Mouse (Mus musculus) midbrain, embryonic 13.5 days (tissue): Measurements from ENCODE around the gene Ccr4. TPM values are rescaled to one million over a fixed set of nuclear protein-coding genes. Genes with fewer than 3 reads are reported as not detected.

Experiments
- ATAC-seq: fragments of 200-750 bp; cut with Nextera tagmentation; 2 replicates; pipeline ENCODE4 v1.8.0; 2017; ENCODE audit warnings: mild to moderate bottlenecking, moderate TSS enrichment, moderate library complexity
- H3K27ac ChIP-seq: fragments of 300-500 bp; sonication (generic); 2 replicates; pipeline ENCODE4 v1.5.1; 2015; ENCODE audit warnings: inconsistent platforms, mild to moderate bottlenecking, moderate library complexity
- H3K27me3 ChIP-seq: fragments of 300-500 bp; sonication (generic); 2 replicates; pipeline ENCODE4 v1.6.1; 2015; ENCODE audit warnings: mild to moderate bottlenecking, inconsistent platforms
- H3K36me3 ChIP-seq: fragments of 300-500 bp; sonication (generic); 2 replicates; pipeline ENCODE4 v1.6.1; 2015; ENCODE audit warnings: mild to moderate bottlenecking, inconsistent platforms
- H3K4me1 ChIP-seq: fragments of 300-500 bp; sonication (generic); replicated peaks from 2 replicates; pipeline ENCODE4 v1.6.1; 2015; ENCODE audit warnings: inconsistent platforms
- H3K4me2 ChIP-seq: fragments of 300-500 bp; sonication (generic); replicated peaks from 2 replicates; pipeline ENCODE4 v1.6.1; 2015; ENCODE audit warnings: moderate library complexity, mild to moderate bottlenecking, inconsistent platforms
- H3K4me3 ChIP-seq: fragments of 300-500 bp; sonication (generic); replicated peaks from 2 replicates; pipeline ENCODE4 v1.5.1; 2015; ENCODE audit warnings: mild to moderate bottlenecking, inconsistent platforms
- H3K9ac ChIP-seq: fragments of 300-500 bp; sonication (generic); replicated peaks from 2 replicates; pipeline ENCODE4 v1.6.1; 2015; ENCODE audit warnings: mild to moderate bottlenecking, inconsistent platforms
- H3K9me3 ChIP-seq: fragments of 300-500 bp; sonication (generic); 2 replicates; pipeline ENCODE4 v1.6.1; 2016; ENCODE audit warnings: mild to moderate bottlenecking, inconsistent platforms
- WGBS: fragments of 180-500 bp; shearing (Covaris S2); methylation state at CpG from one replicate; pipeline ENCODE4 v1.1.7; 2015; 5-methylcytosine and 5-hydroxymethylcytosine counted together
- polyA plus RNA-seq: library from polyadenylated mRNA; unstranded; fragments of >200 nt; fragmentation: Nextera tagmentation; extraction: Ambion mirVana; gene quantifications from 2 replicates; pipeline ENCODE4 v1.2.1, GENCODE M21; 2015

Ccr4 gene
- polyA plus RNA-seq, 1 experiment from 2014 or later = not detected

- no peak for ATAC-seq
- no peaks in the 10 kb centered on the region for H3K9me3 ChIP-seq
- H3K4me2 ChIP-seq = no peak overlapping the region
- 0 out of 2 replicates have a peak, but pooled peaks cover 2% of the 10 kb centered on the region for H3K4me1 ChIP-seq
- no peaks in the 10 kb centered on the region for H3K36me3 ChIP-seq
- H3K27me3 ChIP-seq = peaks cover 3% of the 10 kb centered on the region; the same call in 1 of the 2 replicates
- no peak overlapping the region for H3K9ac ChIP-seq
- no peak overlapping the region for H3K4me3 ChIP-seq
- WGBS = 11% methylated on average over 11 of the region's 11 CpGs
- no peak overlapping the region for H3K27ac ChIP-seq
These were observed 6.5 kb downstream of the Ccr4 start for GRCm38 (mm10) chr9:114498218-114498617.

- 88% methylated on average over 7 of the region's 7 CpGs for WGBS
- ATAC-seq = no peak
These were observed 8.2 kb downstream of the Ccr4 start for GRCm38 (mm10) chr9:114496469-114496868.

GRCm38 (mm10) chr9:114487481-114488258, 17.0 kb downstream of the Ccr4 start:
- Histone ChIP-seq H3K9ac (no peak overlapping the region), H3K36me3 (no peaks in the 10 kb centered on the region), H3K4me2 (no peak overlapping the region), H3K27me3 (no peaks in the 10 kb centered on the region), H3K4me3 (no peak overlapping the region), H3K4me1 (no peaks in the 10 kb centered on the region), H3K27ac (no peak overlapping the region), H3K9me3 (no peaks in the 10 kb centered on the region)
- WGBS = 89% methylated on average over 23 of the region's 23 CpGs
- ATAC-seq = no peak

More at GRCm38 (mm10) chr9:114496469-114496868, 8.2 kb downstream of the Ccr4 start:
- no peak overlapping the region for H3K4me3 ChIP-seq
- no peak overlapping the region for H3K27ac ChIP-seq
- H3K9me3 ChIP-seq = no peaks in the 10 kb centered on the region
- no peak overlapping the region for H3K4me2 ChIP-seq
- 0 out of 2 replicates have a peak, but pooled peaks cover 2% of the 10 kb centered on the region for H3K4me1 ChIP-seq
- no peak overlapping the region for H3K9ac ChIP-seq
- peaks cover 3% of the 10 kb centered on the region; the same call in 1 of the 2 replicates for H3K27me3 ChIP-seq
- H3K36me3 ChIP-seq = no peaks in the 10 kb centered on the region

GRCm38 (mm10) chr9:114486808-114487207, 17.9 kb downstream of the Ccr4 start:
- Histone ChIP-seq H3K4me3 (no peak overlapping the region), H3K9me3 (no peaks in the 10 kb centered on the region), H3K27ac (no peak overlapping the region), H3K4me1 (no peaks in the 10 kb centered on the region), H3K27me3 (no peaks in the 10 kb centered on the region), H3K9ac (no peak overlapping the region), H3K36me3 (no peaks in the 10 kb centered on the region), H3K4me2 (no peak overlapping the region)
- 92% methylated on average over 4 of the region's 4 CpGs for whole genome bisulfite sequencing
- ATAC-seq = no peak

GRCm38 (mm10) chr9:114484771-114485170, 19.9 kb downstream of the Ccr4 start:
- Histone ChIP-seq H3K4me1 (no peaks in the 10 kb centered on the region), H3K4me3 (no peak overlapping the region), H3K27me3 (no peaks in the 10 kb centered on the region), H3K4me2 (no peak overlapping the region), H3K9ac (no peak overlapping the region), H3K27ac (no peak overlapping the region), H3K36me3 (no peaks in the 10 kb centered on the region), H3K9me3 (no peaks in the 10 kb centered on the region)
- 81% methylated on average over 5 of the region's 5 CpGs for WGBS
- ATAC-seq = no peak

GRCm38 (mm10) chr9:114480940-114481339, 23.8 kb downstream of the Ccr4 start:
- H3K4me3 ChIP-seq = no peak overlapping the region
- no peak overlapping the region for H3K9ac ChIP-seq
- ATAC-seq = no peak
- no peak overlapping the region for H3K4me2 ChIP-seq
- no peaks in the 10 kb centered on the region for H3K27me3 ChIP-seq
- WGBS = 80% methylated on average over 3 of the region's 3 CpGs
- no peak overlapping the region for H3K27ac ChIP-seq
- no peaks in the 10 kb centered on the region for H3K4me1 ChIP-seq
- no peaks in the 10 kb centered on the region for H3K9me3 ChIP-seq
- no peaks in the 10 kb centered on the region for H3K36me3 ChIP-seq

- no peak for ATAC-seq
- H3K9ac ChIP-seq = no peak overlapping the region
- H3K4me2 ChIP-seq = no peak overlapping the region
- no peaks in the 10 kb centered on the region for H3K36me3 ChIP-seq
- H3K27ac ChIP-seq = no peak overlapping the region
- 93% methylated on average over 9 of the region's 9 CpGs for WGBS
- H3K27me3 ChIP-seq = no peaks in the 10 kb centered on the region
- H3K4me3 ChIP-seq = no peak overlapping the region
- no peaks in the 10 kb centered on the region for H3K4me1 ChIP-seq
- no peaks in the 10 kb centered on the region for H3K9me3 ChIP-seq
These were observed 27.7 kb downstream of the Ccr4 start for GRCm38 (mm10) chr9:114477019-114477418.

- no peak overlapping the region for H3K27ac ChIP-seq
- no peaks in the 10 kb centered on the region for H3K27me3 ChIP-seq
- no peak overlapping the region for H3K9ac ChIP-seq
- no peak overlapping the region for H3K4me2 ChIP-seq
- WGBS = 83% methylated on average over 7 of the region's 7 CpGs
- no peak overlapping the region for H3K4me3 ChIP-seq
- no peaks in the 10 kb centered on the region for H3K4me1 ChIP-seq
- peaks cover 3% of the 10 kb centered on the region for H3K36me3 ChIP-seq
- no peak for ATAC-seq
- H3K9me3 ChIP-seq = 0 out of 2 replicates have a peak, but pooled peaks cover 4% of the 10 kb centered on the region
These were observed 32.8 kb downstream of the Ccr4 start for GRCm38 (mm10) chr9:114471892-114472291.

- Histone ChIP-seq H3K4me1 (no peaks in the 10 kb centered on the region), H3K9ac (no peak overlapping the region), H3K4me3 (no peak overlapping the region), H3K27me3 (no peaks in the 10 kb centered on the region), H3K4me2 (no peak overlapping the region), H3K9me3 (0 out of 2 replicates have a peak, but pooled peaks cover 4% of the 10 kb centered on the region), H3K27ac (no peak overlapping the region), H3K36me3 (peaks cover 26% of the 10 kb centered on the region)
- no peak for ATAC-seq
- 96% methylated on average over 4 of the region's 4 CpGs for WGBS
These were observed 36.0 kb downstream of the Ccr4 start for GRCm38 (mm10) chr9:114468701-114469100.

- no peaks in the 10 kb centered on the region for H3K4me1 ChIP-seq
- no peak for ATAC-seq
- WGBS = 86% methylated on average over 5 of the region's 5 CpGs
These were observed 36.5 kb downstream of the Ccr4 start for GRCm38 (mm10) chr9:114468217-114468616.

GRCm38 (mm10) chr9:114466871-114467270, 37.8 kb downstream of the Ccr4 start:
- no peak for ATAC-seq
- H3K36me3 ChIP-seq = peaks cover 35% of the 10 kb centered on the region
- no peak overlapping the region for H3K27ac ChIP-seq
- WGBS = 55% methylated on average over 7 of the region's 7 CpGs
- H3K9me3 ChIP-seq = 0 out of 2 replicates have a peak, but pooled peaks cover 4% of the 10 kb centered on the region
- H3K27me3 ChIP-seq = no peaks in the 10 kb centered on the region
- H3K4me3 ChIP-seq = no peak overlapping the region
- H3K4me2 ChIP-seq = no peak overlapping the region
- no peaks in the 10 kb centered on the region for H3K4me1 ChIP-seq
- H3K9ac ChIP-seq = no peak overlapping the region

More at GRCm38 (mm10) chr9:114468217-114468616, 36.5 kb downstream of the Ccr4 start:
- no peak overlapping the region for H3K9ac ChIP-seq
- H3K4me2 ChIP-seq = no peak overlapping the region
- 0 out of 2 replicates have a peak, but pooled peaks cover 4% of the 10 kb centered on the region for H3K9me3 ChIP-seq
- H3K36me3 ChIP-seq = peaks cover 26% of the 10 kb centered on the region
- H3K27ac ChIP-seq = no peak overlapping the region
- no peaks in the 10 kb centered on the region for H3K27me3 ChIP-seq
- no peak overlapping the region for H3K4me3 ChIP-seq

- Histone ChIP-seq H3K36me3 (peaks cover 48% of the 10 kb centered on the region), H3K27ac (no peak overlapping the region), H3K4me1 (no peaks in the 10 kb centered on the region), H3K9ac (no peak overlapping the region), H3K27me3 (no peaks in the 10 kb centered on the region), H3K4me3 (no peak overlapping the region), H3K9me3 (0 out of 2 replicates have a peak, but pooled peaks cover 4% of the 10 kb centered on the region), H3K4me2 (no peak overlapping the region)
- no peak for ATAC-seq
- 83% methylated on average over 6 of the region's 6 CpGs for WGBS
These were observed 39.3 kb downstream of the Ccr4 start for GRCm38 (mm10) chr9:114465442-114465841.
